Mouse (Mus musculus) urinary bladder, postnatal 25 days (tissue): ENCODE measurements at regions not wholly inside any gene's neighbourhood (a gene's known extent, or its start where the extent isn't known, plus 50 kb on each side); places are given as distances from the start of the nearest gene placed in this dataset.

Experiments
- DNase-seq: peaks from one replicate; pipeline ENCODE4 v3.0.0; 2022; ENCODE audit warnings: low spot score

GRCm38 (mm10) chr10:29635828-29636227 is 100.2 kb upstream of the Rspo3 start:
- no peak for DNase-seq

DNA sequence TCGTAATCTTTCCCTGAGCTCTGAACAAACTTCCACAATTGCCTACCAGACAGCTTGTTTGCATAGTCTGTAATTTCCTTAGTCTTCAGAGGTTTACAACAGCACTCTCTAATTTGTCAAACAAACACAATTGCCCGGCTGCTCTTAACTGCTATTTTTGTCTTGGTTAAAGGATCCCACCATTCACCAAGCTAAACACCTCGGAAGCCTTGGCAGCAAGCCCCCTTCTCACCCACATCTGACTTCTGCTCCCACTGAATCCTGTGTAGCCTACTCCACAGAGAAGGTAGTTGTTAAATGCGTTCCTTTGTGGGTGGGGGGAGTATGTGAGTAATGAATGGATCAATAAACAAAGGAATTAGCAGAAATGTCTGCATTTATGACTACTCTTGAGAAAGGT is 59.8 kb upstream of the Rspo3 start:
- DNase-seq: no peak

DNA sequence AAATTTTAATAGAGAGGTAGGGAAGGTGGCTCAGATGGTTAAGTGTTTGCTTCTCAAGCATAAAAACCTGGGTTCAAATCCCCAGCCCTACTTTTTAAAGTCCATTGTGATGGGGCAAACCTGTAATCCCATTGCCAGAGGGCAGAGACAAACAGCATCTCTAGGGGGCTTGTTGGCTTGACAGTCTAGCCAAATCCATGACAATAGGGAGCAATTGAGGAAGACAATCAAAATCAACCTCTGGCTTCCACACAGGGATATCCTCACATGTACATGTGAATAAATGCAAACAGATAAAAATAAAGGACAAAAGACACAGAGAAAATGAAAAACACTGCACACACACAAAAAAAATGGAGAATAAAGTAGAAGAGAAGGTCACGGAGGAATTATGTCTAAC is 59.3 kb upstream of the Rspo3 start:
- DNase-seq: no peak

GRCm38 (mm10) chr10:29592906-29593305 is 57.2 kb upstream of the Rspo3 start:
- DNase-seq: no peak

DNA sequence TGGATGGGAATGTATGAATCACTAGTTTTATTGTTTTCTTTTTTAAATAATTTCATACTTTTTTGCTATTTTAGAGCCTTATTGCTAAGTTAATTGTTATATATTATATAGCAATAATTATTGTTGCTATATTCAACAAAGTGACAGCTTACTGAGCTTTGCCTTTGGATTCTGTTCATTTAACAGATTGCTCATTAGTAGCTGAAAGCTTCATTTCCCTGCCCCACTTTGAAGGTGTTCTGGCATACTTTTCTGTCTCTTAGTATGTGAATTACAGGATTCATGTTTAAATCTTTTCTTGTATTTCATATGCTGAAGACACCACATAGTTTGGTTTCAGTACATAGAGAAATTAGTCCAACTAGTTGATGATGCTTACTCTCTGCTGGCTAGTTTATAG is 54.5 kb upstream of the Rspo3 start:
- no peak for DNase-seq

DNA sequence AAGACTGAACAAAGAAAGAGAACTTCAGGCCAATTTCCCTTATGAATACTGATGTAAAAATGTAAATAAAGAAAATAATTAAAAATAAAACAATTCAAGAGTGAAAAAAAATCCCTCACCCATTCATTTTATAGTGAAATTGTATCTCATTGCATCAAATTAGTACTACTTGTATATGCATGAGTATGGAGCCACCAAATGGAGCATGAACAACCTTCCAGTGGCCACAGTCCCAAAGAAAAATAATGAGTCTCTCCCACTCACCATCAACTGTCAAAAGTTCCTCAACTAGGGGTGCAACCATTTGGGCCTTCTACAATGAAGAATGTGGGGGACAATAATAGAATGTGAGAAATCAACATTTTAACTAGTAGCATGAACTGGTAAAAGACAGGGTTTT is 54.1 kb upstream of the Rspo3 start:
- DNase-seq: no peak
